Mouse (Mus musculus) ES-E14 (cell line): ENCODE measurements around the gene Usp29.

Experiments
- CHD2 ChIP-seq: IDR thresholded peaks from 2 replicates; pipeline ENCODE4 v1.6.1; 2014; ENCODE audit warnings: mild to moderate bottlenecking, low read depth, low read length, inconsistent platforms
- HCFC1 ChIP-seq: IDR thresholded peaks from 2 replicates; pipeline ENCODE4 v1.6.1; 2012; ENCODE audit warnings: low read length, inconsistent platforms, borderline replicate concordance; ENCODE audit not compliant: insufficient read depth
- MAFK ChIP-seq: IDR thresholded peaks from 2 replicates; pipeline ENCODE4 v1.6.1; 2014; ENCODE audit warnings: mild to moderate bottlenecking, low read depth, low read length, inconsistent platforms; ENCODE audit not compliant: insufficient read depth
- ZC3H11A ChIP-seq: IDR thresholded peaks from 2 replicates; pipeline ENCODE4 v1.6.1; 2012; ENCODE audit warnings: low read depth, mild to moderate bottlenecking, inconsistent platforms, low read length, borderline replicate concordance
- ZNF384 ChIP-seq: IDR thresholded peaks from 2 replicates; pipeline ENCODE4 v1.6.1; 2012; ENCODE audit warnings: low read depth, low read length, inconsistent platforms

DNA sequence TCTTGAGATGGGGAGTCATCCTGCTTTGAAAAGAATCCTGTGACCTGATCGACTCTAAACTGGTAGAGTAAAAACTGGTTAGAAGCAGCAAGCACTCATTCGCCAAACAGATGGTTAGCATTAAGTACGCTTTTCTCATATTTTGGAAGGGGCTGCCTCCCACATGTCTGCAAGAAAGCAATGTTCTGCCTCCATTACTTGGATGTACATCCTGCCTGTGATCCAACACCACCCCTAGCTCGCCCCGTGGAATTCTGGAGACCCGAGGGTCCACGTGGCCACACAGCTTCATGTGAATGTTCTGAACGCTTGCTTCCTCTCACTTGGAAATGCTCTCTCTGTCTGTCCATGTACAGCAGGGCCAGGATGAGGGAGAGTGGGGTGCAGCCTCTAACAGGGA, 173.1 kb downstream of the Usp29 start:
- no peak for TF ChIP-seq ZNF384
- no peak for TF ChIP-seq HCFC1
- no peak for TF ChIP-seq ZC3H11A
- TF ChIP-seq CHD2 = no peak
- no peak for TF ChIP-seq MAFK
